Comparison of ENCODE assay signal across 22 mouse cellular contexts in the genomic region with DNA sequence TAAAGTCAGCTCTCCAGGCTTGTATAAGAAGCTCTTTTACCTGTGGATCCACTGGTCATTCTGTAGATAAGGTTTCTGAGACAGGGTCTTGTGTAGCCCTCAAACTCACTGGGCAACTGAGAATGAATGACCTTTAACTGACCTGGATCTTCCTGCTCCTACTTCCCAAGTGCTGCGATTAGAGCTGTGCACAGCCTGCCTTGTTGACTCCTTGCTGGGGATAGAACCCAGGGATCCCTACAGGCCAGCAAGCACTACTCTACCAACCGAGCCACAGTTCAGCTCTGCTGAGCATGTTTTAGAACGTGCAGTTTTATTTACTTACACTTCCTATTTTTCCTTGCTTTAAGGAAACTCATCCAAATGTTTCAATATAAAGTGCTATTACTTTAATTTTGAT. TPM values are rescaled to one million over a fixed set of nuclear protein-coding genes. Genes with fewer than 3 reads are reported as not detected.
A peak's percentile ranks its signal among the peaks of the same experiment; 100 is the strongest.
DNase-seq lines count a peak whose midpoint lies in the region; TF ChIP-seq lines count a peak whose summit lies in the region.
"Had no signal": no experiment of that assay in that cellular context is flagged by ENCODE, and none has a peak within 500 bp of the region (broad histone marks: within the 10 kb centered on the region; RNA-seq: fewer than 3 reads in every experiment).

No protein-coding gene starts in this region.

- no peaks in the 10 kb centered on the region for H3K27me3 ChIP-seq in kidney, adult 2 months (replicated peaks; ENCODE audit: control insufficient read depth, insufficient read depth, low read length)
- H3K27me3 ChIP-seq in ES-Bruce4 (ENCODE audit: control insufficient read depth, insufficient read depth, low read length, poor library complexity, severe bottlenecking): no peaks in the 10 kb centered on the region
- no peaks in the 10 kb centered on the region for H3K27me3 ChIP-seq in thymus, adult 2 months (ENCODE audit: control insufficient read depth, insufficient read depth, low read length)
- H3K27me3 ChIP-seq: forebrain, embryonic 13.5 days; heart, embryonic 12.5 days; heart, embryonic 15.5 days; hindbrain, embryonic 13.5 days had no signal

- no peak for TF ChIP-seq CTCF in kidney, adult 2 months (conservative IDR thresholded peaks at IDR 0.05; ENCODE audit: insufficient read depth, insufficient read length, low read depth, low read length)
- no peak for TF ChIP-seq CTCF in ES-Bruce4 (IDR thresholded peaks at IDR 0.05; ENCODE audit: low read depth, low read length)
- TF ChIP-seq CTCF in bone marrow macrophage, adult 2 months (IDR thresholded peaks at IDR 0.05; ENCODE audit: low read depth, low read length): no peak
- no peak for TF ChIP-seq CTCF in thymus, adult 2 months (IDR thresholded peaks at IDR 0.05; ENCODE audit: borderline replicate concordance, control insufficient read depth, extremely low read depth, insufficient read depth, low read length, poor library complexity)

- no peak for TF ChIP-seq EP300 in ES-Bruce4 (IDR thresholded peaks at IDR 0.05; ENCODE audit: insufficient read depth, low read depth, low read length)

- H3K36me3 ChIP-seq in kidney, adult 2 months (ENCODE audit: control insufficient read depth, insufficient read depth, low read length): peaks cover 7% of the 10 kb centered on the region; the same call in 1 of the 2 replicates
- peaks cover 2% of the 10 kb centered on the region for H3K36me3 ChIP-seq in ES-Bruce4 (ENCODE audit: control insufficient read depth, insufficient read depth, low read length, poor library complexity, severe bottlenecking)
- peaks cover 11% of the 10 kb centered on the region; the same call in 1 of the 2 replicates for H3K36me3 ChIP-seq in thymus, adult 2 months (ENCODE audit: control insufficient read depth, insufficient read depth, low read length)

- TF ChIP-seq POLR2A in kidney, adult 2 months (IDR thresholded peaks at IDR 0.05; ENCODE audit: low read depth, low read length): no peak
- no peak for TF ChIP-seq POLR2A in ES-Bruce4 (IDR thresholded peaks at IDR 0.05; ENCODE audit: insufficient read depth, low read length)
- TF ChIP-seq POLR2A in bone marrow macrophage, adult 2 months (IDR thresholded peaks at IDR 0.05; ENCODE audit: borderline replicate concordance, low read depth, low read length): no peak
- TF ChIP-seq POLR2A in thymus, adult 2 months (IDR thresholded peaks at IDR 0.05; ENCODE audit: control insufficient read depth, extremely low read depth, insufficient read depth, low read length, poor library complexity): no peak

- 43% methylated on average over 3 of the region's 3 CpGs for WGBS in kidney, adult 2 months
- WGBS in thymus, adult 2 months: 94% methylated on average over 3 of the region's 3 CpGs

- no peak overlapping the region for H3K4me3 ChIP-seq in kidney, adult 2 months (ENCODE audit: insufficient read depth, low read depth, low read length)
- no peak overlapping the region for H3K4me3 ChIP-seq in ES-Bruce4 (ENCODE audit: low read depth, low read length)
- no peak overlapping the region for H3K4me3 ChIP-seq in bone marrow macrophage, adult 2 months (ENCODE audit: insufficient read depth, low read length)
- no peak overlapping the region for H3K4me3 ChIP-seq in thymus, adult 2 months (ENCODE audit: control insufficient read depth, insufficient read depth, low read length)
- H3K4me3 ChIP-seq: forebrain, embryonic 10.5 days; forebrain, embryonic 13.5 days; heart, embryonic 12.5 days; heart, embryonic 15.5 days; hindbrain, embryonic 10.5 days; hindbrain, embryonic 13.5 days had no signal

- H3K9ac ChIP-seq in ES-Bruce4 (ENCODE audit: low read depth, poor library complexity, severe bottlenecking): no peak overlapping the region
- H3K9ac ChIP-seq: forebrain, embryonic 13.5 days; heart, embryonic 12.5 days; heart, embryonic 15.5 days; hindbrain, embryonic 13.5 days had no signal

- peaks cover 15% of the 10 kb centered on the region; the same call in 1 of the 2 replicates for H3K4me1 ChIP-seq in kidney, adult 2 months (ENCODE audit: control insufficient read depth, insufficient read depth, low read length)
- H3K4me1 ChIP-seq in ES-Bruce4 (ENCODE audit: control insufficient read depth, insufficient read depth, low read length): peaks cover 4% of the 10 kb centered on the region
- H3K4me1 ChIP-seq in bone marrow macrophage, adult 2 months (ENCODE audit: control insufficient read depth, insufficient read depth, low read length): peaks cover 22% of the 10 kb centered on the region
- H3K4me1 ChIP-seq in thymus, adult 2 months (replicated peaks; ENCODE audit: control insufficient read depth, insufficient read depth, low read length): no peaks in the 10 kb centered on the region
- H3K4me1 ChIP-seq: forebrain, embryonic 10.5 days; forebrain, embryonic 13.5 days; hindbrain, embryonic 10.5 days; hindbrain, embryonic 13.5 days had no signal

- peak overlapping the region; percentile 36; the same call in 1 of the 2 replicates for H3K27ac ChIP-seq in kidney, adult 2 months (ENCODE audit: insufficient read depth, low read depth, low read length)
- 0 out of 2 replicates have a peak overlapping the region, but pooled peaks have one; percentile 19 for H3K27ac ChIP-seq in ES-Bruce4 (ENCODE audit: insufficient read depth, low read length)
- H3K27ac ChIP-seq in bone marrow macrophage, adult 2 months (ENCODE audit: insufficient read depth, low read depth, low read length): 0 out of 2 replicates have a peak overlapping the region, but pooled peaks have one; percentile 18
- no peak overlapping the region for H3K27ac ChIP-seq in thymus, adult 2 months (ENCODE audit: control insufficient read depth, insufficient read depth, low read length)
- H3K27ac ChIP-seq: forebrain, embryonic 10.5 days; forebrain, embryonic 13.5 days; heart, embryonic 15.5 days; hindbrain, embryonic 10.5 days; hindbrain, embryonic 13.5 days; hindbrain, postnatal 0 days had no signal

- no peaks in the 10 kb centered on the region for H3K9me3 ChIP-seq in ES-Bruce4 (replicated peaks; ENCODE audit: control insufficient read depth, insufficient read depth, low read length, poor library complexity, severe bottlenecking)
- H3K9me3 ChIP-seq: forebrain, embryonic 10.5 days; forebrain, embryonic 13.5 days; heart, embryonic 12.5 days; heart, embryonic 15.5 days; hindbrain, embryonic 10.5 days; hindbrain, embryonic 13.5 days had no signal

- DNase-seq in kidney, adult 2 months: no peak
- DNase-seq in kidney, postnatal 4 days: no peak
- DNase-seq in thymus, adult 2 months: no peak
- no peak for DNase-seq in frontal cortex, adult 2 months (ENCODE audit: extremely low spot score in 1 of 2, low spot score in 1 of 2)
- DNase-seq: adrenal gland, adult 8-10 months; adrenal gland, postnatal 25 days; cerebellum, adult 18-20 months; cerebellum, adult 9-10 months; cerebellum, postnatal 14 days; gastrocnemius, postnatal 25 days; heart, adult 18-20 months; heart, postnatal 10 days; heart, postnatal 36 days had no signal

RNA-seq across cellular contexts. Expression of a gene that starts 19.4 kb away (rescaled TPM):
- 29.2 and 30.9 TPM in 2 replicates for polyA plus RNA-seq in kidney, adult 2 months (2012; rRNA removed)
- 60.2 and 63.9 TPM in 2 replicates for polyA plus RNA-seq in ES-Bruce4 (2011; ENCODE audit: insufficient read depth, insufficient read length, low read depth, missing spikeins)
- 30.3 and 33.4 TPM in 2 replicates for polyA plus RNA-seq in bone marrow macrophage, adult 2 months (2012; ENCODE audit: insufficient read depth, insufficient read length, missing spikeins)
- 31.8 and 44.4 TPM in 2 replicates for polyA plus RNA-seq in thymus, adult 2 months (2012; rRNA removed)
- polyA plus RNA-seq in frontal cortex, adult 2 months (2012; rRNA removed): 31.2 and 32.7 TPM in 2 replicates

RNA-seq across cellular contexts. Expression of a gene that starts 25.9 kb away (rescaled TPM):
- 18.4 and 20.9 TPM in 2 replicates for polyA plus RNA-seq in kidney, adult 2 months (2012; rRNA removed)
- 29.9 and 34.8 TPM in 2 replicates for polyA plus RNA-seq in ES-Bruce4 (2011; ENCODE audit: insufficient read depth, insufficient read length, low read depth, missing spikeins)
- polyA plus RNA-seq in bone marrow macrophage, adult 2 months (2012; ENCODE audit: insufficient read depth, insufficient read length, missing spikeins): 22.3 and 25.4 TPM in 2 replicates
- polyA plus RNA-seq in thymus, adult 2 months (2012; rRNA removed): 19.7 and 21.0 TPM in 2 replicates
- 36.0 and 43.2 TPM in 2 replicates for polyA plus RNA-seq in frontal cortex, adult 2 months (2012; rRNA removed)

RNA-seq across cellular contexts. Expression of a gene that starts 52.8 kb away (rescaled TPM):
- 2.4 and 4.3 TPM in 2 replicates for polyA plus RNA-seq in kidney, adult 2 months (2012; rRNA removed)
- polyA plus RNA-seq in ES-Bruce4 (2011; ENCODE audit: insufficient read depth, insufficient read length, low read depth, missing spikeins): 0.97 and 1.8 TPM in 2 replicates
- 4.8 and 5.8 TPM in 2 replicates for polyA plus RNA-seq in bone marrow macrophage, adult 2 months (2012; ENCODE audit: insufficient read depth, insufficient read length, missing spikeins)
- polyA plus RNA-seq in thymus, adult 2 months (2012; rRNA removed): 6.9 and 7.9 TPM in 2 replicates
- polyA plus RNA-seq in frontal cortex, adult 2 months (2012; rRNA removed): 8.4 and 10.7 TPM in 2 replicates

RNA-seq across cellular contexts. Expression of a gene that starts 57.9 kb away (rescaled TPM):
- polyA plus RNA-seq in kidney, adult 2 months (2012; rRNA removed): 33.7 and 40.7 TPM in 2 replicates
- polyA plus RNA-seq in ES-Bruce4 (2011; ENCODE audit: insufficient read depth, insufficient read length, low read depth, missing spikeins): 66.8 and 68.5 TPM in 2 replicates
- polyA plus RNA-seq in bone marrow macrophage, adult 2 months (2012; ENCODE audit: insufficient read depth, insufficient read length, missing spikeins): 87.1 and 111 TPM in 2 replicates
- polyA plus RNA-seq in thymus, adult 2 months (2012; rRNA removed): 24.4 and 24.8 TPM in 2 replicates
- 85.8 and 93.8 TPM in 2 replicates for polyA plus RNA-seq in frontal cortex, adult 2 months (2012; rRNA removed)

RNA-seq across cellular contexts. Expression of a gene that starts 58.0 kb away (rescaled TPM):
- 12.1 and 12.7 TPM in 2 replicates for polyA plus RNA-seq in kidney, adult 2 months (2012; rRNA removed)
- polyA plus RNA-seq in ES-Bruce4 (2011; ENCODE audit: insufficient read depth, insufficient read length, low read depth, missing spikeins): 27.7 and 27.8 TPM in 2 replicates
- polyA plus RNA-seq in bone marrow macrophage, adult 2 months (2012; ENCODE audit: insufficient read depth, insufficient read length, missing spikeins): 12.3 and 12.7 TPM in 2 replicates
- polyA plus RNA-seq in thymus, adult 2 months (2012; rRNA removed): 15.4 and 15.6 TPM in 2 replicates
- 14.4 and 15.1 TPM in 2 replicates for polyA plus RNA-seq in frontal cortex, adult 2 months (2012; rRNA removed)
